Mouse (Mus musculus): Measurements from ENCODE around the gene Setd1b.

Gene Setd1b

DNA sequence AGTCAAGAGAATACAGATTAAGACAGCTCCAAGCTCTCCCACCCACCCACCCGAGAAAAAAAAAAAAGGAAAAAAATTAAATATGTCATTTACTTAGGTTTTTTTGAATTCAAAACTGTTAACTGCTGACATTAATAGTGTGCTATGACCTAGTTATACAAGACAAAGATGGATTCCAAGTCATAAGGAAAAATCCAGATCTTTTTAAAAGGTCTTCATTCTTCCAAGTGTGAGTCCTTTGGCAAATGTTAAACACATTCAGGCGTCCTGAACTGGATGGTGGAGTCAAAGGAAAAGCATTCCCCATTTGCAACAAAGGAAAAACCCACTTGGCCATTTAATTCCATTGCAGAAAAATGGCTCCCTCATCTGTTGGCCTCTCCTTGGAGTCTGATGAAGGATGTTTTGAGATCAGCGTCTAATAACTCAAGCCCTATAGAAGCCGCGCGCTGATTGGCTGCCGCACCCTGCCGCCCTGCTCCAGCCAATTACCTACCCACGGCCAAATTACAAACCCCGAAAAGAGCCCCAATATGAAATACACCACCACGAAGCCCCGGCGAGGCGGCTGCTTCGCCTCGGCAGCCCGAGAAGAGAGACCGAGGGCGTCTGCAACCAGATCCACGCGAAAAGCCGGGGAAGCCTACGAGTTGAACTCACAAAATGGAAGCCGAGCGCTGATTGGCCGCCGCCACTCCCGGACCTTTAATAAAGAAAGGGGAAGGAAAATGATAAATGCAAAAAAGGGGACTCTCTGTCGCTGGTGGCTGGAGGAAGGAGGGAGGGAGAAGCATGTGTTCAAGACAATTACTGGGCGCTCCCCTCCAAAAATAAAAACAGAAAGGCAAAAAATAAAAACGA lies 1.1 kb upstream of the Setd1b start:
- DNase-seq (ENCODE audit: low spot score) = peak; percentile 89

DNA sequence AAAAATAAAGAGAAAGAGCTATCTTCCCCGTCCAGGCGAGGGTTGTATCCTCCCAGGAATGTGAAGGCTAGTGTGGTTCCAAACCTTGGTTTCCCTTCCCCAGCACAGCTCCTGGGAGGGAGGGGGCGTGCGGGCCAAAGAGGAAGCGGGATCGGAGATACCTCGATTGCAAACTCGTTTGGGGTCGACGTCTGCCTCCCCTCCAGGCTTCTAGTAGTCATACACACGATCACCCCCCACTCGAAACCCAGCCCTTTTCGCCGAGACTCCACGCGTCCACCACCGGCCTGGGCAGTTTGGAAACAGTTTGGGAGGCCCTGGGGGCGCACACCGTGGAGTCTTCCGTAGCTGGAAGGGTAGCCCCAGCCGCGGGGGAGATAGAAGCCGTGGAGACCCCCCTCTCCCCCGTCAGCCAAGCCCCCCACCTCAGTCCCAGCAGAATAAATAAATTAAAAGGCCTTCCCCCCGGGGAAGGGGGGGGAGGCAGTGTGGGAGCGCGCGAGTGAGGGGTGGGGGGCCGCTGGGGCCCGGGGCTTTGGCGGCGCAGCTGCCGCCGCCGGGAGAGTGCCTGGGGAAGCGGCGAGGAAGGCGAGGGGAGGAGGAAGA lies 335 bp upstream of the Setd1b start:
- no peak for DNase-seq (ENCODE audit: low spot score)

DNA sequence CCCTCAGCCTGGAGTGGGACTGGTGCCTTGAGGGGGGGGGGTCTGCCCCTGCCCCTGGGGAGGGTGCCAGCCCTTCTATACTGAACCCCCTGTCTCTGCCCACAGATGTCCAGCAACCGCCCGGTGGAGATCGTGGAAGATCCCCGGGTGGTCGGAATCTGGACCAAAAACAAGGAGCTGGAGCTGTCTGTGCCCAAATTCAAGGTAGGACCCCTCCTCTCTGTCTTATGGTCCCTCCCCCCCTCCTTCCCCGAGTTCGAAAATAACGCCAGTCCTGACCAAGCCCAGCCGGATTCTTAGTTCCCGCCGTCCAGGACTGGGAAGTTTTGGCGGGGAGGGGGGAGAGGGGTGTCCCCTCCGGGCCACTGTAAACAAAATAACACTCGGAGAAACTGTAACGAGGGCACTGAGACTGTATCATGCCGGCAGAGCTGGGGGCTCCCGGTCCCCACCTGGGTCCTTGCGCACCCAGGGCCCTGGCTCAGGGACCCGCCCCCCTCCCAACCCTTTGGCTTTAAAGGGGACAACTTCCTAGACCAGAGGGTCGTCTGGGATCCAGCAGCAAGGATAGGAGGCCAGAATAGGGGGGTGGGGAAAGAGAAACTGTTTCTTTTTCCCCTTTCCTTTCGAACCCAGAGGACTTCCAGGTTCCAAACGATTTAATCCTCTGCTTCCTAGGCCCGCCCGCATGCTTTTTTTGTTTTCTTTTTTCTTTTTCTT lies 1.4 kb downstream of the Setd1b start:
- no peak for DNase-seq (ENCODE audit: low spot score)

GRCm38 (mm10) chr5:123143971-123144745 lies 2.2 kb downstream of the Setd1b start:
- no peak for DNase-seq (ENCODE audit: low spot score)

GRCm38 (mm10) chr5:123144746-123145590 lies 3.0 kb downstream of the Setd1b start:
- no peak for DNase-seq (ENCODE audit: low spot score)

- DNase-seq (ENCODE audit: low spot score) = no peak
These were observed 4.4 kb downstream of the Setd1b start for GRCm38 (mm10) chr5:123146357-123146756.

- DNase-seq (ENCODE audit: low spot score) = no peak
These were observed 5.6 kb downstream of the Setd1b start for GRCm38 (mm10) chr5:123147569-123147968.

GRCm38 (mm10) chr5:123148073-123148722 lies 6.2 kb downstream of the Setd1b start:
- no peak for DNase-seq (ENCODE audit: low spot score)

DNA sequence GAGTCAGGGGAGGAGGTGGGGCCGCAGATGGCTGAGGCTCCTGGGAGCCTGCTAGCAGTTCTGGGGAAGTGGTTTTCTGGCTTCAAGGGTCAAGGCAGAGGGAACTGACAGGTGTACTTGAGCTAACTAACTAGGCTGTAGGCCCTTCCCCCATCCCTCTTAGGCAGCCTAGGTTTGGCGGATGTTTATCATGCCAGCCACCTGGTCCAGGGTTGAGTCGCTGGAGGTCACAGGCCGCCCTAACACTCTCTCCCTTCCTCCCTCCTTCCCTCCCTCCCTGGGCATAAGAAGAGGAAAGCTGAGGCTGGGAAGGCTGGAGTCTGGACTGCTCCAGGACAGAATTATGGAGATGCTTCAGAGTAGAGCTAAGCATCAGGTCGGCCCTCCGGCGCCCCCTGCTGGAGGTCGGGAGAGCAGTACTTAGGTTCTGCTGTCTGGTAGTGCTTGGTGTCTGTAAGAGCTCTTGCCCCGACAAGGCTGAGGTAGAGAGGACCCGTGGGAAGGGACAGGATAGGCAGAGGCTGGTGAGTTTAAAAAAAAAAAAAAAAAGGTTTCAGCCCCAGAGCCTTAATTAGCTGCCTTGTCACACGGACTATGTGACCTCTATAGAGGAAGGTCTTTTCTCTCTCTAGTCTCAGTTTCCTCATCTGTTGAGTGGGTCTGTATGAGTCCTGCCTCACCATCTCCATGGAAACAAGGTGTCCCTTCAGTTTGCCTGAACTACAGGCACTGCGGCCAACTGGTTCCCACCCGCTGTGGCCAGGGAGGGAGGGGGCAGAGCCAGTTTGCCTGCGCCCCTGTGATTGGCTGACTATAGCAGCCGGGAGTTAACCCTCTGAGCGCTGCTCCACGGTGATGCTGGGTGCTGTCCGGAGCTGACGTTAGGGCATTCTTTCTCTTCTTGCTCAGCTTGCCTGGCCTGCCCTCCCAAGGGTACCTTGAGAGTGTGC lies 7.7 kb downstream of the Setd1b start:
- peak; percentile 89 for DNase-seq (ENCODE audit: low spot score)

- no peak for DNase-seq (ENCODE audit: low spot score)
These were observed 8.6 kb downstream of the Setd1b start for GRCm38 (mm10) chr5:123150641-123151040.

- no peak for DNase-seq (ENCODE audit: low spot score)
These were observed 9.1 kb downstream of the Setd1b start for GRCm38 (mm10) chr5:123151077-123151476.

DNA sequence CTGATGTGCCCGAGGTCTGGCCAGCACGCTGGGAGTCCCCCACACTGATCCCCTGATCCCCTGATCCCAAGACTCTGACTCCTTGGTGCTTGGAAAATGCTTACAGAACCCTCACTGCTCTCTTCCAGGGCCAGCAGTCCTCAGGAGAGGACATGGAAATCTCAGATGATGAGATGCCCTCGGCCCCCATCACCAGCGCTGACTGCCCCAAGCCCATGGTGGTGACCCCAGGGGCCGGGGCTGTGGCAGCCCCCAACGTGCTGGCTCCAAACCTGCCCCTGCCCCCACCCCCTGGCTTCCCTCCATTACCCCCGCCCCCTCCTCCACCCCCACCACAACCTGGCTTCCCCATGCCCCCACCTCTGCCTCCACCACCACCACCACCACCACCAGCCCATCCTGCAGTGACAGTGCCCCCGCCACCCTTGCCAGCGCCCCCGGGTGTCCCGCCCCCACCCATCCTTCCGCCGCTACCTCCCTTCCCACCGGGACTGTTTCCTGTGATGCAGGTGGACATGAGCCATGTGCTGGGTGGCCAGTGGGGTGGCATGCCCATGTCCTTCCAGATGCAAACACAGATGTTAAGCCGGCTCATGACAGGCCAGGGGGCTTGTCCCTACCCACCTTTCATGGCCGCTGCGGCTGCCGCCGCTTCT lies 9.8 kb downstream of the Setd1b start:
- no peak for DNase-seq (ENCODE audit: low spot score)

GRCm38 (mm10) chr5:123152901-123153300 lies 10.9 kb downstream of the Setd1b start:
- DNase-seq (ENCODE audit: low spot score) = no peak

GRCm38 (mm10) chr5:123155425-123155824 lies 13.4 kb downstream of the Setd1b start:
- DNase-seq (ENCODE audit: low spot score) = no peak

- DNase-seq (ENCODE audit: low spot score) = no peak
These were observed 14.8 kb downstream of the Setd1b start for GRCm38 (mm10) chr5:123156763-123157162.

DNA sequence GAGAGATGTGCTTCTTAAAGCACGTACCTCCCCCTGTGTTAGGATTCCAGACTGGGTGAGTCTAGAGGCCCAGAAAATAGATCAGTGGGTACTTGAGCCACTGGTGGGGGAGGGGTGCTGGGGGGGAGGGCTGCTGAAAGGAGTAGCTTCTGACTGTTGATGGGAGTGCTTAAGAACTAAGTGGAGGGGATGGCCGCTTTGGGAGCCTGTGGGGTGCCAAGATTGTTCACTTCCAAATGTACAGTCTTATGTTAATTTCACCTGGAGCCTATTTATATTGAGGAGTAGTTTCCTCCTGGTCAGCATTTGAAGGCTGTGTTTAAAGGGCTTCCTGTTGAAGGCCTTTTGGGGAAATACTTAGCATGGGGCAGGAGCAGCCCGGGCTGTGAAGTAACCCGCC lies 16.0 kb downstream of the Setd1b start:
- no peak for DNase-seq (ENCODE audit: low spot score)

GRCm38 (mm10) chr5:123159446-123159845 lies 17.5 kb downstream of the Setd1b start:
- DNase-seq (ENCODE audit: low spot score) = no peak

- DNase-seq (ENCODE audit: low spot score) = no peak
These were observed 17.9 kb downstream of the Setd1b start for GRCm38 (mm10) chr5:123159866-123160265.

GRCm38 (mm10) chr5:123160341-123160740 lies 18.3 kb downstream of the Setd1b start:
- DNase-seq (ENCODE audit: low spot score) = no peak
